Mouse (Mus musculus): Measurements from ENCODE around the gene Ccdc157.
"Not testable (repeated sequence)": the region's sequence is repeated elsewhere in the genome, so short reads cannot be mapped to it uniquely, and the experiment has no call there.

The Ccdc157 gene

DNA sequence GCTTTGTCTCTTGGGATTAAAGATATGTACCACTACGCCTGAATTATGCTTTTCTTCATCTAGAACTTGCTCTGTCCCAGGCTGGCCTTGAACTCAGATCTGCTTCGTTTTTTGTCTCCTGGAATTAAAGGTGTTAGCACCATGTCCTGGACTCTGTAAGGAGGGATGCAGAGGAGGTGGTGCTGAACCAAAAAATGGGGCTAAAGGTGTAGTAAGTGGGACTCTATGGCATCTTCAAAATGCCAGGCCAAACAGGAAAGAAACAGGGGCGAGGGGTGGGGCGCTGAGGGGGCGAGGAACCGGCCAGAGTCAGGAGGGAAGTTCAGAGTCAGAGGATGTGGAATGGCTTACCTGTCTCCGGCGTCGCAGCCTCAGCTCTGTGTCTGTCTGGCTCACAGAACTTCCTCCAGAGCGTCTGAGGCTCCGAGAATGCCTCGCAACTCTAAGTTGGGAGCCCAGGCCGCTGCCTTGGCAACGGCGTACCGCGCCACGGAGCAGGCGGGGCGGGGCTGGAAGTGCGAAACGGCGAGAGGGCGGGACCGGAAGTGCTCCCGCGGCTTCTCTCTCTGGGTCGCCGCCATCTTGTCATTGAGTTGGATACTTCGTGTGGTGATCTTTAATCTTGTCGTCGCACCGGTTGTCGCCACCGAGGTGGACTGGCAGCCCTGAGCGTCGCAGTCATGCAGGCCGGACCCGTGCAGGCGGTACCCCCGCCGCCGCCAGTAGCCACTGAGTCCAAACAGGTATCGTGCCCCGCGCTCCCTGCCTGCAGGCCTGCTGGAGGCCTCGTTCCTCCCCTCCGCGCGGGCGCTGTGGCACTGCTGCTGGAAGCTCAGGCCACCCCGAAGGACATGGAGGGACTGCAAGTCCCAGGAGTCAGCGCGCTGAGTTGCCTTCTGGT, at the start of gene Ccdc157, which contains the start of gene Sf3a1:
Gene Ccdc157 (minus strand): TSS at position 486 of the 901 bp plus-strand sequence.
Gene Sf3a1 (plus strand): TSS at position 543 of the 901 bp plus-strand sequence.
- peak; percentile 96 for DNase-seq

DNA sequence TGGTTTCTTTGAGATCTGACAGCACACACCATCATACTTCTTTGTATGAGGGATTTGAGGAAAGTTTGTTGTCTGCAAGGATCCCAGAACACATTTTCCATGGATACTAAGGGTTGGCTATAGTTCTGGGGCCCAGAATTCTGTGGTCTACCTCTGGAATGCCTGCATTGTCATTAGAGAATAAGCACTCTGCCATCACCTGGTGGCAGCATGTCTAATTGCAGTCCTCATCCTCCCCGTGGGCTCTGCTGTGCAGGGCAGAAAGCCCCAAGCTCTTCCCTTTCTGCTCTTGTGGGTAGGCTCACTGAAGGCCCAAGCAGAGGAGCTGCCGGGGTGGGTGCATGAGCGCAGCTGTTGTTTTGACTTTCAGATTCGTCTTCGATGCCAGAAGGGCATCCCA, 49.5 kb upstream of the Ccdc157 start:
- DNase-seq: no peak

DNA sequence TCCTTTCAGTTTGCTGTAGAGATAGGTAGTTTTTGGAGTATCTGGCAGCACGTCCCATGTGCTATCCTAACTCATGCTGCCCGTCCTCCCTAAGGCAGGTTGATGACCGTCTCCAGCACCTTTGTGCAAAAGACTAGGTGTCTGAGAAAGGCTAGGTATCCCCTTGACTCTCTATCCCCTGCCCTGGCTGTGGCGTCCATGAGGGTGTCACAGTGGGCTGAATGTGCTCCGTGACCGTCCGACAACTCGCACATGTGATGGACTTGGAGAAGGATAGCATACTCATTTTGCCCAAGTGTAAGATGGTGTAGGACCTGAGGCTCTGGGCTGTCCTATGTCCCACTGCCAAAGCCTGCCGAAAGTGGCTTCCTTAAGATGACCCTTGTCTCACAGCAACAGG, 47.6 kb upstream of the Ccdc157 start:
- no peak for DNase-seq

DNA sequence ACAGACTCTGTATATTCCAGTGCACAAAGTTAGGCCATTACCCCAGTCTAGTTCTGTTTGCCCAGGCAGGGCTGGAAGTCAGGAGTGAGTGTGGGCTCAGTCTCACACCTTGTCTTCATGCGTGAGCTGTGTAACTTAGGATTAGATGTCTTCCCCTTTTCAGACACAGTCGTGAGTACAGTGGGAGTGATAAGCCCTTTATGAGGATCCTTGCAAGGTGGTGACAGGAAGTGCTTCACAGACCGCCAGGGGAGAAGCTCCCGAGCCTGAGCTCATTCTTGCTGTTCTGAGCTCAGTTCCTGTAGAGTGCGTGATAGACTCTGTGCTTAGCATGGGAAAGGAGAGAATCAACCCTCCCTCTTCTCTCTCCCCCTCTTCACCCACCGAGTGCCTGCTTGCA, 46.5 kb upstream of the Ccdc157 start:
- DNase-seq: no peak

DNA sequence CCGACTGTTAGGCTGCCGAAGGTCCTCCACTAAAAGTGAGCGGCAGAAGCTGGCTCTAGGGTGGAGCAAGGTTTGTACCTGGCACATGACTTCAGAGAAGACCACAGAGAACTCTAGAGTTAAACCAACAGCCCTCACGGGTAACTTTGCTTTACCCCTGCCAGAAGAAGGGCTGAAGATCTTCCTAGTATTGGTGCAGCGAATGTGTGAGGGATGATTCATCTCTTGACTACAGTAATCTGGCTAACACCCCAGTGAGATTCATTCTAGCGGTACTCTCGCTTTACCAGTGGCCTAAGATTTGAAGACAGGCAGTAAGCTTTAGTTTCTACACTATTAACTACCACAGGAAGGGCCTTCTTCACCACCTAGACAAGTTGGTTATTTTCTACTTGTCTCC, 45.9 kb upstream of the Ccdc157 start:
- no peak for DNase-seq

DNA sequence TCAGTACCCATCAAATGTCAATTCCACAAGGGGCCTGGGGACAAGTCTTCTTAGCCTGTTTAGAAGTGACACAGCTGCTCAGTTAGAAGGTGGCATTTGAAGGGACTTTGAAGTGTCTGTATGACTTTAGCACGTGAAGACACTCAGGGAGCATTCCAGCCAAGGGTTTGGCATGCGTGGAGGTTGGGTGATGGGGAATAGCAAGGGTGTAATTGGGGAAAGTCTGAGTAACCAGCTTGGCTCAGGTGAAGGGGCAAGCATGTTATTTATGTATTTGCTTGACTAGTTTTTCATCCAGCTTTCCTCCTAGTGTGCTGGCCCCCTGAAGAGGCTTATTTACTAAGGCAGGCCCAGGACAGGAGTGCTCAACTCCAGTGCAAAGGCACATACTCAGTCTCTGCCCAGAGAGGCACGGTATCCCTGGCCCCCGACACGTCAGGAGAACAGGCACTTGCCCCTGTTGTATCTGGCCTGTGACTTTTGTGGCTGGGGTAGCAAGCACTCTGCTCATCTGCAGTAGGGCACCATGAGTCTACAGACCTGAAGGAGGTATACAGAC, 45.1 kb upstream of the Ccdc157 start:
- no peak for DNase-seq

DNA sequence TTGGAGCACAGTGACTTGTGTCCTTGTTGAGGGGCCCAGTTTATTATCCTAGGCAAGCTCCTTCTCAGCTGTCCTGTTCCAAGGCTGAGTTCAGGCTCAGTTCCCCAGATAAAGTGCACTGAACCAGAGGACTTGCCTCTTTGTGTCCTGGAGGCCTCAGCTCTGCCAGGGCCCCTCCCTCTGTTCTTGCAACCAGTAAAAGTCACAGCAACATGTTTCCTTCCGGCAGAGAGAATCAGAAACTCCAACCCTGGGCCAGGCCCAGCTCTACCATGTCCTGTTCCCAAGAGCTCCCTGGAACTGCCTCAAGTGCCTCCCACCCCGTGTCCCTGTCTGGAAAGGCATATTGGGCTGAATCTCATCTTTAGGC, 43.6 kb upstream of the Ccdc157 start:
- no peak for DNase-seq

DNA sequence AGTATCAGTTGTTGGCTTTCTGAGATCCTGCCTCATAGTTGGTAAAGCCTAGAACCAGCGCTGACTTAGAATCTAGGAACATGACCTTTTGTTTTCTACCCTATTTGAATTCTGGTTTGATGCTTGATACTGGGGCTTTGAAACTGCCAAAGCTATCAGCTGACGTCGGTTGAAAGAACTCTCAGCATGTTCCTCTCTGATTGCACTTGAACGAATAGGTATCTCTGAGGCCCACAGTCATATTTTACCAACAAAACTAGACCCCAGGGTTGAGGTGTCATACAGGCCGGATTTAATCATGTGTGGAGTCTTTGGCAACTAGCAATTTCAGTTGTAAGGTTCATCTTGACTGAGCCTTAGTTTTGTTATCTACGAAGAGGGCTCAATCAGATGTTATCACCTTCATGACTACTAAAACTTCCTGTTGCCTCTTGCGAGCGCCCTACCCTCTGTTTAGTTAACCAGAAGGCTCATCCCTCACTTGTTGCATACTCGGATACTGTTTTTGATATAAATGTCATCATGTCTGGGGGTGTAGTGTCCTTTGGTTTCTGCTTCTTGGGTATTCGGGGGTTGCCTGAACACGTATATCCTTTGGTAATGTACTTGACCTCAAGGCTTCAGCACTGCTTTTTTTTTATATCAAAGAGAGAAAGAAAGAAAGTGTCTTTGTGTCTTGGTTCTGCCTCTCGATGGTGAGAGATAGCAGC, 43.1 kb upstream of the Ccdc157 start:
- DNase-seq: no peak

DNA sequence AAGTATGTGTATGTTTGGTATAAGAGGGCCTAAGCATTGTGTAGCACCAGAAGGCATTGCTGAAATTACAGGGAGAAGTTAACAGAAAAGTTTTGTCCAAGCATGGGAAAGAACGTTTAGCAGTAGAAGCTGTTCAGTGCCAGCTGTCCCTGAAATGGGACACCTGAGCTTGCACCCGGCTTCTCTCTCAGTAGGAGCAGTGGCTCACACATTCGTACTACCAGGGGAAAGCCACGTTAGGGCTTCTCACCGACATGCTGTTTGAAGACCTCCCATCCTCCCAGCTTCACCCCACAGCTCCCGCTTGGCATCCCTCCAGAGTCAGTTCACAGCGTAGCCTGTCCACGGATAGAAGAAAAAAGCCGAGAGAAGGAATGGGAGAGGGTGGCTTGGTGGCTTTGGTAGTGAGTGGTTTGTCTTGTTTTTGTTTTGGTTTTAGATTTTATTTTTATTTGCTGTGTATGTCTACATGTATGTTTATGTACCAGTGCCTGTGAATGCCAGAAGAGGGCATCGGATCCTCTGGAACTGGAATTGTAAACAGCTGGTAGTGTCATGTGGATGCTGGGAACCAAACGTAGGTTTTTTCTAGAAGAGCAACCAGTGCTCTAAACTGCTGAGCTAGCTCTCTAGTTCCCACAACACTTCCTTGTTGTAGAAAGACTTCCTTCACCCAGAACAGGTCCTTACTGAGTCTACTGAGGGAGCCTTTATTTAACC, 42.0 kb upstream of the Ccdc157 start:
- no peak for DNase-seq

DNA sequence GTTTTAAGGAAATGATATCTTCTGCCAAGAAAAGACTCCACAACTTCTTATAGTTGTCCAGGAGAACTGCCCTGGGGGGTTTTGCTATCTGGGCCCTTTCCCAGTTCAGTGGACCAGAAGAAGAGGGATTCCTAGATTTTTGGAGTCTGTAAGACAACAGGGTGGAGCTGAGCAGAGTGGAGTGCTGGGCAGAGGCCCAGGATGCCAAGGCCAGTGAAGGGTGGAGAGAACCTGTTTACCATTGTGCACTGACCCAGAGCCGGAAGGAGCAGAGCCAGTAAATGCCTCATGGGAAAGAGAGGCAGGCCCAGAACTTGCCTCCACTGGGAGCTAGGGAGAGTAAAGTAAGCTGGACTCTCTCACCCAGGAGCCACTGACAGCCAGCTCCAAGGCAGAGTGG, 37.6 kb upstream of the Ccdc157 start:
- no peak for DNase-seq

DNA sequence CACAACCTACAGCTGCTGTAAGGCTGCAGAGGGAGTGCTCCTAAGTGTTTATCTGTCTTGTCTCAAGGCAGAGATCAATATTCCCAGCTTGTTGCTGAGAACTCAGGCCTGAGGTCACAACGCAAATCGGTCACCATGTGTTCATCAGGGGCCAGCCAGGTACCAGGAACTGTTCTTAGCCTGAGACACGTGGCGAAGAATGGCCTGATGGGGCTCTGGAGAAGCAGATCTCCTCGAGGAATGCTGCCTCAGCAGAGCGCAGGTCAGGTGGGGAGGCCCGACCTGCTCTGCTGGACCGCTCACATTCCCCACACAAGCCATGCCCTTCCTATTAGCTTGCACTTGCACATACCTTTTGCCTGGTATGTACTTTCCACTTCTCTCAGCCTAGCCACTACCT, 36.5 kb upstream of the Ccdc157 start:
- no peak for DNase-seq

DNA sequence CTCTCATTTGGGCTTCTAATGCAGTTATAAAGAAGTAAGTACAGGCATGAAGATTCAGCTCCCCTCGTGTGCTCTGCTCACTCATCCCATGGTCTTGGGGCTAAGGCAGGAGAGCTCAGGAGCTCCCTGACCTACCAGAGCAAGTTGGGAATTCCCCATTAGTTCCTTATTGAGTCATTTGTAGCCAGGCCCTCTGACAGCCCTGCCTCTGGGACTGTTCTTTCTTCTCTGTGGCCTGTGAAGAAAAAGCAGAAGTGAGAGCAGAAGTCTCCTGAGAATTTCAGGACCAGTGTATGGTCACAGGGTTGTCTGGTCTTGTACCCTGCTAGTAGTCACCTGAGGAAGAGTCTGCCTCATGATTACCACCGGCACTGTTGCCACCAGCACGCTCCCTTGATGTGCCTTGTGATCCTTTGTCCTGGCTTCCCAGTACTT, 35.5 kb upstream of the Ccdc157 start:
- no peak for DNase-seq

DNA sequence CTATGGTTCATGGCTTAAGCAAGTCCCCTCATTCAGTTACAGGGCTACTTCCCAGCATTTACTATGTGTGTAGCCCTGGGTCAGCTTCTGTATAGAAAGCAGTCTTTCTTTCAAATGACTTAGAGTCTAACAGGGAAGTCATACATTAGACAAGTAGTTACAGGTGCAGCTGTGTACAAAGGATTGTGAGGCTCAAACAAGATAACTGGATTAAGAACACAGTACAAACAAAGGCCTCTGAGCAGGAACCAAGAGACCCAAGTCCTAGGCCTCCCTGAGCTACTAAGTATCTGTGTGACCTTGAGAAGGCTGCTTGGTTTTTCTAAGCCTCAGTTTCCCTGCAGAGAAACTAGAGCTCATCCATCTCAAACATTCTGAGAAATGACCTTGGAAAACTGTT, 33.3 kb upstream of the Ccdc157 start:
- DNase-seq: no peak

DNA sequence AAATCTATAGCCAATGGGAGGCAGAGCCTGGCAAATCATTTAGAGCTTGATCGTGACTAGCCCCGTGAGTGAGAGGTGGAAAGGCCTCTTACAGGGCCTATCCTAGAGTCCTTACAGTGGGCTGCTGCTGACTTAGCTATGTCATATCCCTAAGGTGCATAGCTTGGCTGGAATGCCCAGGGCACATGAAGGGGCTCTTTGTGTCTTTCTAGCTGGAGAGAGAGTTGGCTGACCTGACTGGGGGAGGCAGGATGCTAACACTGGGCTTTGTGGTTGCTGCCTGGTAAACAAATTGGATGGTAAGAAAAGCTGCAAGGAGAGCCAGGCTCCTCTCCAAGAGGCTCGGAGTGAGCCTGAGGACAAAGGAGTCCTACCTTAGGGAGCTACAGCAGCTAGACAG, 32.7 kb upstream of the Ccdc157 start:
- no peak for DNase-seq

DNA sequence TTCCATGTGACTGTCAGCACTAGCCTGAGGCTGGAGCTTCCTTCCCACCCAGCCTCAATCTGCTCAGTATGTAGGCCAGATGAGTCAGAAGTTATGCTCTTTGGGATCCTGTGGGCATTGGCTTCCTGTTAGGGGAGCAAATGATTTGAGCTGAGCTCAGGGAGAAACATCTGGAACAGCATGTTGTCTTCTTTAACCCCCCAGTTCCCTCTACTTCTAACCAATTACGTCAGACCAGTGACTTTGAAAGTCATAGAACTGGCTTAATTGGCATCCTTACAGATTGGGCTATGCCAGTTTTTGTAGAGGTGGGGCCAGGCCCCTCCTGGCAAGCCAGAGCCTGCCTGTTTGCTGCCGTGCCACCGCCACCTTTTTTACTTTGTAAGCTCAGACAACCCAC, 30.6 kb upstream of the Ccdc157 start:
- DNase-seq: no peak

DNA sequence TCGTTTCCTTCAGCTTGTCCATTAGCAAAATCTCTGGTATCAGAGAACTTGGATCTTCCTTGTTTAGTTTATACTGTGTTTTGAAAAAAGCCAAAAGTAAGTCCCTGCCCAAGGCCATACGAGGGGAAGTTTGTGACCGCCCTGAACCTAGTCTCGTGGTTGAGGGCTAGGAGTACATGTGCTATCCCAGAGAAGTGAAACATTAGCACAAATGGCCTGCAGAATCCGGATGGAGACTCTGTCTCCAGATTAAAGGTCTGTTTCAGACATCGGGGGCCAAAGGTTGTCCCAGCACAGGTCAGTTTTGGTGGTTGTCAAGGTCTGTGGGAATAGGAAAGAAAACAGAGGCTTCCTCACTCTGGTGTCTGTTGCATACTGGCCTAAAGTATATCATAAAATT, 29.1 kb upstream of the Ccdc157 start:
- DNase-seq: no peak

DNA sequence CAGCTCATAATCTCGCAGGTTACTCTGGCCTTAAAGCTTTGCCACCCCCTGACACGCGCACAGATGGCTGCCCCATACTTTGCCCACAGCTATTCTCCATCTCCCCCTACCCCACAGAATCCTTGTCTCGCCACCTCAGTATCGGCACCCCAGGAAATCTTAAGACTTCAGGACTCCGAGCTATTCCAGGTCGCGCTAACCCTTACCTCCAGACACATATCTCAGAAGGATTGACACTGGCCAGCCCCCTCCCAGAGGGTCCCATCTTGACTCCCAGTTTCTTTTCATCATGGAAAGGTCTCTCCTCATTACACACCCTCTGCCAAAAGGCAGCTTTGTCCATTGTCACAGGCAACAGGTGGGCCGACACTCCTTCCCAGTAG, 27.2 kb upstream of the Ccdc157 start:
- DNase-seq: no peak

DNA sequence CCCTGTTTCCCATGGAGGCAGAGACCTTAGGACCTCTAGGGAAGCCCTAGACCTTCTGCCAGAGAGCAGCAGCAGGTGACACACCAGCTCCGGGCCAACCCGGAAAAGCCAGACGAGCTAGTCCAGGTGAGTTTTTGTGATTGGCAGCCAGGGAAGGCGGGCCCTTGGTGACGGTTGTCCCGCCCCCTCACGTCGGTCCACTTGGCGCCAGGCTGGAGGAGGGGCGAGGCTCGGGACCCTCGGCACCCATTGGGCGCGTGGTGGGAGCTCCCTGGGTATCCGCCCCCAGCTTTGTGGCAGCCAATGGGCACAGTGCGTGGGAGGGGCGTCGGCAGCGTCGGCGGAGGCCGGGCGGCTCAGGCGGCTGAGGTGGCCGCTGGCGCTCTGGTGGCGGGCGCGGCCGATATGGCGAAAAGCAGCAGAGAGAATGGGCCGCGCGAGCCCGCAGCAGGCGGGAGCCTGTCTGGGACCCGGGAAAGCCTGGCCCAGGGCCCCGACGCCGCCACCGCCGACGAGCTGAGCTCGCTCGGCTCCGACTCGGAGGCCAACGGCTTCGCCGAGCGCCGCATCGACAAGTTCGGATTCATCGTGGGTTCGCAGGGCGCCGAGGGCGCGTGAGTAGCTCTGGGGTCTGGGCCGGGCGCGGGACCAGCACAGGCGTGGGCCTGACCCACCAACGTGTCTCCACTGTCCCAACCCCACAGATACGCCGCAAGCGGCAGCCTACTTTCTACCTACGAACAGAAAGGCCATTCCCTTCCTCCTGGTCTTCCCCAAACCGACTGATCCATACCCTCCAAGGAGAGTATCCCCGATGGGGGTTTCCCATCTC, 26.6 kb upstream of the Ccdc157 start, which contains the start of gene Tbc1d10a:
Gene Tbc1d10a (plus strand): TSS at position 304 of the 832 bp plus-strand sequence.
- peak; percentile 98 for DNase-seq

DNA sequence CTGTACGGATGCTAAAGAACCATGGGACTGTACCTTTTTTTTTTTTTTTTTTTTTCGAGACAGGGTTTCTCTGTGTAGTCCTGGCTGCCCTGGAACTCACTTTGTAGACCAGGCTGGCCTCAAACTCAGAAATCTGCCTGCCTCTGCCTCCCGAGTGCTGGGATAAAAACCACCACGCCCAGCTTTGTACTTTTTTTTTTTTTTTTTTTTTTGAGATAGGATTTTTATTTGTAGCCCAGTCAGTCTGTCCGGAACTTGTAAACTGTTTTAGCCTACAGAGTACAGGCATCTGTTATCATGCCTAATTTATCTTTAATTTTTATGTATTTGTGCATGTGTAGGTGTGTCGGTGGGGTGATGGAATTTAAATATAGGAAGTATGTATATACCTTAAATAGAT, 25.4 kb upstream of the Ccdc157 start:
- not testable (repeated sequence) for DNase-seq

DNA sequence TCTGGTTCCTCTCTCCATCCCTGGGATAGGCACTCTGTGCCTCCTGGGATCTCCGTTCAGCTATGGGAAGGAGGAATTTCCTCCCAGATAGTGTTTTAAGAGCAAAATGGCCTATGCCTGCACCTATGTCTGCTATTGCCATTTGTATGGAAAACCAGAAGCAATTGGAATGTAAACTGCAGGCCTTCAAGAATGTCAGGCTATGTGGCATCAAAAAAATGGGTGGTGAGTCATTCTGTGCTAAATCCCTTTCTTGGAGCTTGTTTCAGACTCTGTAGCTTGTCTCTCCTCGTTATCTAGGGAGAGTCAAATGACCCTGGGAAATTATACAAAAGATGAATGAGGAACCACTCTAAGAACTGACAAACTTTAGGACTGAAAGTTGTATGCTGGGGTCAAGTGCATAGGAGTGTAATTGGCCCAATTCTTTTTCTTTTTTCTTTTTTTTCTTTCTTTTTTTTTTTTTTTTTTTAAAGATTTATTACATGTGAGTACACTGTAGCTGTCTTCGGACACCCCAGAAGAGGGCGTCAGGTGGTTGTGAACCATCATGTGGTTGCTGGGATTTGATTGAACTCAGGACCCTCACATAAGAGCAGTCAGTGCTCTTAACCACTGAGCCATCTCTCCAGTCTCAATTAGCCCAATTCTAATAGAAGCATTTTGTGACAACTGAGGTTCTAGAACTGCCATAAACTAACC, 24.3 kb upstream of the Ccdc157 start:
- DNase-seq: no peak

DNA sequence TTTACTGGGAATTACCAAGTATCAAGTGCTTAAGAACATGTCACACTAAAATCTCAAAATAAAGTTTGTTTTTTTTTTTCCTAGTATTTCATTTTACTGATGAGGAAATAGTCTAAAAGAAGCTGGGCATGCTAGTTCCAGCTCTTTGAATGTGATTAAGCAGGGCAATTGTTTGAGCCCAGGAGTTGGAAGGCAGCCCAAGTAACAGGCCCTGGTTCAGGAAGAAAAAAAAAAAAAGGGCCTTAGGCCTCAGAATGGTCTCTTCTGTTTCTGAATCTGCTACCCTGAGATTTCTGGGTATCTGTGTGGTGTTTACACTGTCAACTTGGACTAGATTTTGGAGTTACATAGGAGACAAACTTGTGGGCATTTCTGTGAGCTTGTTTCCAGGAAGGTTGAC, 23.4 kb upstream of the Ccdc157 start:
- no peak for DNase-seq

DNA sequence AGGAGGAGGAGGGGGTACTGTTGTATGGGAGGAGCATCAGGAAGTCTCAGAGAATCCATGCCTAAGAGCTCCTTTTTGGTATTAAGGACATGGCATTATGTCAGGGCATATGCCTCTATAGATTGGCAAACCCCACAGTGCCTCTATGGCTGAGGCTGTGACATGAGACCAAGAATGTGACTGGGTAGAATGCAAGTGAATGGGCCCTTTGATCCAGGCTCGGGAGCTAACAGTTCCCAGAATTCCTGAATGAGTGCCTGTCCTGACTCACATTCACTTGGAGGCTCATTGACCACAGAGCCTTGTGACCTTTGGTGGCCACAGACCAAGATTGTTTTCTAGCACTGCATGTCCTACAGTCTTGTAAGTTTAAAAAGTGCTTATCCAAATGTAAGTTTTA, 22.0 kb upstream of the Ccdc157 start:
- no peak for DNase-seq

Data from retina, postnatal 1 day (tissue).